Mouse (Mus musculus) thymus, postnatal 4 days (tissue): ENCODE data around the gene Eya4.
A peak's percentile ranks its signal among the peaks of the same experiment; 100 is the strongest.

Experiments used
- DNase-seq: peaks from one replicate; pipeline ENCODE4 v3.0.0; 2021

Gene Eya4

GRCm38 (mm10) chr10:23350011-23350911, at the start of gene Eya4:
Gene Eya4 (minus strand): TSS chr10:23350786.
- peak; percentile 18 for DNase-seq

GRCm38 (mm10) chr10:23395399-23395798, 44.8 kb upstream of the Eya4 start:
- no peak for DNase-seq

GRCm38 (mm10) chr10:23394556-23395245, 44.1 kb upstream of the Eya4 start:
- no peak for DNase-seq

GRCm38 (mm10) chr10:23394152-23394551, 43.6 kb upstream of the Eya4 start:
- no peak for DNase-seq

- no peak for DNase-seq
Observed at GRCm38 (mm10) chr10:23363866-23364265, 13.3 kb upstream of the Eya4 start.

GRCm38 (mm10) chr10:23349392-23350010, 1.1 kb downstream of the Eya4 start:
- DNase-seq, result no peak

GRCm38 (mm10) chr10:23348893-23349391, 1.6 kb downstream of the Eya4 start:
- DNase-seq, result no peak

GRCm38 (mm10) chr10:23348101-23348892, 2.3 kb downstream of the Eya4 start:
- no peak for DNase-seq

GRCm38 (mm10) chr10:23337250-23337649, 13.3 kb downstream of the Eya4 start:
- no peak for DNase-seq

GRCm38 (mm10) chr10:23332768-23333167, 17.8 kb downstream of the Eya4 start:
- DNase-seq, result no peak

- DNase-seq, result no peak
Observed at GRCm38 (mm10) chr10:23327651-23328050, 22.9 kb downstream of the Eya4 start.

- no peak for DNase-seq
Observed at GRCm38 (mm10) chr10:23322275-23322674, 28.3 kb downstream of the Eya4 start.

GRCm38 (mm10) chr10:23295616-23296015, 55.0 kb downstream of the Eya4 start:
- DNase-seq, result no peak

GRCm38 (mm10) chr10:23292495-23292894, 58.1 kb downstream of the Eya4 start:
- no peak for DNase-seq

GRCm38 (mm10) chr10:23277371-23277770, 73.2 kb downstream of the Eya4 start:
- no peak for DNase-seq

- no peak for DNase-seq
Observed at GRCm38 (mm10) chr10:23271050-23271621, 79.5 kb downstream of the Eya4 start.

- DNase-seq, result no peak
Observed at GRCm38 (mm10) chr10:23270502-23270901, 80.1 kb downstream of the Eya4 start.

- no peak for DNase-seq
Observed at GRCm38 (mm10) chr10:23252180-23252579, 98.4 kb downstream of the Eya4 start.

- DNase-seq, result no peak
Observed at GRCm38 (mm10) chr10:23246485-23246884, 104.1 kb downstream of the Eya4 start.

GRCm38 (mm10) chr10:23236918-23237317, 113.7 kb downstream of the Eya4 start:
- DNase-seq, result no peak

- DNase-seq, result no peak
Observed at GRCm38 (mm10) chr10:23235405-23235804, 115.2 kb downstream of the Eya4 start.

GRCm38 (mm10) chr10:23233425-23233824, 117.2 kb downstream of the Eya4 start:
- no peak for DNase-seq
